Mouse (Mus musculus): Measurements from ENCODE around the gene Snd1. TPM values are rescaled to one million over a fixed set of nuclear protein-coding genes. Genes with fewer than 3 reads are reported as not detected.

Gene Snd1
- polyA plus RNA-seq, 1 experiment from 2014 or later, result 113 TPM

DNA sequence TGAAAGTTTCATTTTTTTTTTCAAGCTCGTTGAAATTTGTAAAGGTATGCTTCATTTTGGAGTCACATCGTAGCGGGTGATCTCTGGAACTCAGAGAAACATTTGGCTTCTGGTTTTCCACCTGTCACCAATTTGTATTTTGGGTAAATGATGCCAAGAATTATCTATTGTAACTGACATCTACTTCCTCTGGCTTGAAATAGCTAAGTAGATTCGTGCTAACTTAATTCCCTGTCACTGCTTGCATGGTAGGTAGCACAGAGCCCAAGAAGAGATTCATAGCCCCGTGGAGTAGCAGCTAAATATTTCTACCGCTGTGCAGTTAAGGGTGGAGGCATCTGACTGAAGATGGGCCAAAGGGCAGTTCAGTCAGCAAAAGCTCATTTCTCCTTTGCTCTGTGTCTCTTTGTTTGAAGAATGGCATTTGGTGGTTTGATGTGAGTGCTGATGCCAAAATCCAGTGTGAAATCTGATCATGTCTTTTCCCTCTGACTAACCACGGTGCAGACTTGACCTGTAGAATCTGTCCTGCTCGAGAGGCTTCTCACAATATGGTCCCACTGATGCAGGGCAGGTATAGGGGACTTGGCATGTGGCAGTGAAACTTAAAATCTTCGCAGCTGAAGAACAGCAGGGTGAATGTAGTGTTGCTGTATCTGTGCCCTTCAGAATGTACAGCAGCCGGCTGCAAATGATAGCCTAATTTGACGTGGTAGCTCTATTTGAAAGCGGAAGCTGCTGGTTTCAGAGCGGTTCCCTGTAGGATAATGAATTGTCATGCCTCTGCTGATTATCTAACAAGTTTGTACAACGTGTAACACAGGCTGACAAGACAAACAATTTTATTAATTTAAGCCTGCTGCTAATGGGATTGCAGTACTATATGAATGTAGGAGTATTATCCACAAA lies 101.7 kb downstream of the Snd1 start:
- 66% methylated on average over 14 of the region's 14 CpGs for WGBS
- Histone ChIP-seq H3K4me1 (ENCODE audit: control insufficient read depth, insufficient read depth, low read length) (peaks cover 8% of the 10 kb centered on the region), H3K9ac (replicated peaks; ENCODE audit: low read depth, low read length) (no peak overlapping the region), H3K4me2 (replicated peaks; ENCODE audit: low read depth, low read length) (no peak overlapping the region), H3K4me3 (ENCODE audit: low read depth, low read length) (no peak overlapping the region), H3K27ac (ENCODE audit: low read length) (no peak overlapping the region), H3K9me3 (ENCODE audit: control insufficient read depth, low read depth, low read length) (no peaks in the 10 kb centered on the region), H3K36me3 (ENCODE audit: control insufficient read depth, insufficient read depth, low read length) (no peaks in the 10 kb centered on the region), H3K27me3 (ENCODE audit: control insufficient read depth, insufficient read depth, low read length) (no peaks in the 10 kb centered on the region)
- ATAC-seq (ENCODE audit: insufficient number of reproducible peaks, insufficient read depth, low FRiP score, low read depth), result no peak

DNA sequence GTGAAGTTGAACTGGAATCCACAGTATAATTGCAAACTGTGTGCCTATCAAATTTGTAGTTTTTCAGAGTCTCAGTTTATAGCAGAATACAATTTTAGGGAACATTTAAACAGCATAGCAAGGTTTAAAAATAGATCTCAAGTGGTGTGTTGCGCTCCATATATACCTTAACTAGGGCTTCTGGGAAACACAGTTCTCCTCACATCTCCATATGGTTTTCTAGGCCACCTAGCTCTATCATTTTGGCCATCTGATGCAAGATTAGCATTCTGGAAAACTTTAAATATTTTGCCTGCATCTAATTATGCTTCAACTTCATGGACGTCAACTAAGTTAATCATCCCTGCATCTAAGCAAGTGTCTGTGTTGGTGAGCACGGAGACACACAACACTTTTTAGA lies 107.9 kb downstream of the Snd1 start:
- no peak overlapping the region for H3K9ac ChIP-seq (replicated peaks; ENCODE audit: low read depth, low read length)
- no peak overlapping the region for H3K27ac ChIP-seq (ENCODE audit: low read length)
- no peak overlapping the region for H3K4me2 ChIP-seq (replicated peaks; ENCODE audit: low read depth, low read length)
- H3K27me3 ChIP-seq (ENCODE audit: control insufficient read depth, insufficient read depth, low read length), result no peaks in the 10 kb centered on the region
- H3K36me3 ChIP-seq (ENCODE audit: control insufficient read depth, insufficient read depth, low read length), result no peaks in the 10 kb centered on the region
- H3K4me3 ChIP-seq (ENCODE audit: low read depth, low read length), result no peak overlapping the region
- ATAC-seq (ENCODE audit: insufficient number of reproducible peaks, insufficient read depth, low FRiP score, low read depth), result no peak
- H3K4me1 ChIP-seq (ENCODE audit: control insufficient read depth, insufficient read depth, low read length), result no peaks in the 10 kb centered on the region
- H3K9me3 ChIP-seq (ENCODE audit: control insufficient read depth, low read depth, low read length), result no peaks in the 10 kb centered on the region
- WGBS, result 93% methylated on average over 3 of the region's 3 CpGs

DNA sequence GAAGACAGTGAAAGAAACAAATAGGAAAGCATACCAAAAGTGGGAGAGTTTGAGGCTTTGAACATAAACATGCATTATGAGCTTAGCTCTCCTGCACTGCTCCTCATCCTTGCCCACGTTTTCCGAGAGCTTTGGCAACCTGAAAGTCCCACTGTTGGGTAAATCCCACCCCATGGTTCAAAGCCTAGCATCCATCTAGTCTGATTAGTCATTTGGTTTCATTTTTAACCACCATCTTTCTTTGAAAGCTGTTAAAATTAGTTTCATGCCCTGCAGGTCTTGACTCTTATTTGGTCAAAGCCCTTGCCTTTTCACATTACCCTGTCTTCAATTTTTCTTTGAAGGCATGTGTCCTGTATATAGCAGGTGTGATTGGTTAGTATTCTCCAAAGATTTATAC lies 108.5 kb downstream of the Snd1 start:
- WGBS, result 90% methylated on average over 2 of the region's 2 CpGs
- no peak overlapping the region for H3K4me2 ChIP-seq (replicated peaks; ENCODE audit: low read depth, low read length)

DNA sequence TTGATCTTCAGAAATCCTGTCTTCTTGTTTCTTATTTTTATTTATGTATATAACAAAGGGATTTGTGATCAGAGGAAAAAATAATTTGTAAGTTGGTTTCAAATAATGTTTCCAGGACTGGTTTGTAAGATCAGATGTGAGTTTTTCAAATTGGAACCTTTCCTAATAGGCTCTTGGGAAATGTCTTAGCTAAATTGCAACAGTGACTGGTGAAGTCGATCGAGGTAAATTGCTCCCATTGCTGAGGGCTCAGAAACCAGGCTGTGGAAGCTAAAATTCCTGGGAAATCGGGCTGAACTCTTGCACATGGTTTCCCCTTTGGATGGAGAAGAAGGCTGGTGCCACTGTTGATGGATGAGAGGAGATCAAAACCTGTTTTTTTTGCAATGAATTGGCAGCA lies 111.9 kb downstream of the Snd1 start:
- Histone ChIP-seq H3K27me3 (ENCODE audit: control insufficient read depth, insufficient read depth, low read length) (no peaks in the 10 kb centered on the region), H3K4me3 (ENCODE audit: low read depth, low read length) (no peak overlapping the region), H3K4me2 (replicated peaks; ENCODE audit: low read depth, low read length) (no peak overlapping the region), H3K9me3 (ENCODE audit: control insufficient read depth, low read depth, low read length) (no peaks in the 10 kb centered on the region), H3K36me3 (ENCODE audit: control insufficient read depth, insufficient read depth, low read length) (no peaks in the 10 kb centered on the region), H3K9ac (replicated peaks; ENCODE audit: low read depth, low read length) (no peak overlapping the region), H3K27ac (ENCODE audit: low read length) (no peak overlapping the region), H3K4me1 (ENCODE audit: control insufficient read depth, insufficient read depth, low read length) (no peaks in the 10 kb centered on the region)
- no peak for ATAC-seq (ENCODE audit: insufficient number of reproducible peaks, insufficient read depth, low FRiP score, low read depth)
- 86% methylated on average over 3 of the region's 3 CpGs for WGBS

More for the DNA sequence above, 108.5 kb downstream of the Snd1 start:
- H3K9ac ChIP-seq (replicated peaks; ENCODE audit: low read depth, low read length), result no peak overlapping the region
- H3K36me3 ChIP-seq (ENCODE audit: control insufficient read depth, insufficient read depth, low read length), result no peaks in the 10 kb centered on the region
- ATAC-seq (ENCODE audit: insufficient number of reproducible peaks, insufficient read depth, low FRiP score, low read depth), result no peak
- no peak overlapping the region for H3K4me3 ChIP-seq (ENCODE audit: low read depth, low read length)
- no peaks in the 10 kb centered on the region for H3K9me3 ChIP-seq (ENCODE audit: control insufficient read depth, low read depth, low read length)
- no peaks in the 10 kb centered on the region for H3K4me1 ChIP-seq (ENCODE audit: control insufficient read depth, insufficient read depth, low read length)
- no peaks in the 10 kb centered on the region for H3K27me3 ChIP-seq (ENCODE audit: control insufficient read depth, insufficient read depth, low read length)
- no peak overlapping the region for H3K27ac ChIP-seq (ENCODE audit: low read length)

DNA sequence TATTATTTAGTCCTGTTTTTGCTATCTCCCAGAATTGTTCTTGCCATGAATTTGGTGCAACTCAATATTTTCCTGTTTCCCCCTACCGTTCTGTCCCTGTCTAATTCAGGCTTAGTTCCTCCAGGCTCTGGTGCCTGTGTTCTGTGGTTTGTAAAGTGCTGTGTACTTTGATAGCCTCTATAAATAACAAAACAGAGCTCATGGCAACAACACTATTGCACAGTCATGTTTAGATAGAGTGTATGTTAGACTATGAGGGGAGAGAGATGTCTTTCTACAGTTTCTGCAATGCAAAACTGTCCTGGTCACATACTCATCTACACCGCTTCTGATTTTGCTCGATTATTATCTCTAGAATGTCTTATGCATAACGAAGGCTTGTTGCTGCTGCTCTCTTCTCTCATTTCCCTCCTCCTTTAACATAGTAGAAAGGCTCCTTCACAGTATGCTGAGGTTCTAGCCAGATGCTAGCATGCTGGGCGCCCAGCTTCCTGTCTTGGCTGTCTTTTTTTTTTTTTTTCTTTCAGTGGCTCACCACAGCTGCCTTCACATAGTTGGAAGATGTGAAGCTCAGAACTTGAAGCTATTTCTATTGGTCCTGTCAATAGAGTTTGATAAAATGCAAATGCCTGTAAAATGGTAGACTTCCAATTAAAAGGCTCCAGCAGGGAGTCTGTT lies 113.7 kb downstream of the Snd1 start:
- Histone ChIP-seq H3K4me1 (ENCODE audit: control insufficient read depth, insufficient read depth, low read length) (no peaks in the 10 kb centered on the region), H3K9ac (replicated peaks; ENCODE audit: low read depth, low read length) (no peak overlapping the region), H3K9me3 (ENCODE audit: control insufficient read depth, low read depth, low read length) (no peaks in the 10 kb centered on the region), H3K4me3 (ENCODE audit: low read depth, low read length) (no peak overlapping the region), H3K27me3 (ENCODE audit: control insufficient read depth, insufficient read depth, low read length) (no peaks in the 10 kb centered on the region), H3K27ac (ENCODE audit: low read length) (no peak overlapping the region), H3K36me3 (ENCODE audit: control insufficient read depth, insufficient read depth, low read length) (no peaks in the 10 kb centered on the region), H3K4me2 (replicated peaks; ENCODE audit: low read depth, low read length) (no peak overlapping the region)
- WGBS, result 88% methylated on average over 5 of the region's 5 CpGs
- ATAC-seq (ENCODE audit: insufficient number of reproducible peaks, insufficient read depth, low FRiP score, low read depth), result no peak

DNA sequence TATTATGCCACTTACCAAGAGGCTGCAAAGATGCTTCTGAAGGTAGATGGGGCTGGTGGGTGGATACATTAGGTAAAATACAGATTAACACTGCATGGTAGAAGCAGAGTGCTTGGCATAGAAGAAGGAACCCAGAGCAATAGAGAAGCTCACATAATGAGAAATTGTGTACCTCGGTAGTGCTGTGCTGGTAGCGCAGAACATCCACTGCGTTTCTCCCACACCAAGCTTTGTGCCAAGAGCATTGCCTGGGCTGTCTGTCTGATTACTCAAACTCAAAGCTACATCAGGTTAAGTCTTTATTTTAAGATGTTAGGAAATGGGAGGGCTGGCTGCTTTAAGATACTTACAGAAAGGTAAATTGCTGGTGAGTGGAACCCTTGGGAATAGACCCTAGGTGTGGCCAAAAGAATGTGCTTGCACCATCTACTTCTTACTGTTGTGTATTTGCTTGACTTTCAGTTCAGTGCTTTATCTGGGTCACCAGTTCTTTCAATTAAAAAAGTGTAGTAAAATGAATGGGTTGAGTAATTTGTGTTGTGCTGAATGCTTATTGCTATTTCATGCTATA lies 117.5 kb downstream of the Snd1 start:
- H3K36me3 ChIP-seq (ENCODE audit: control insufficient read depth, insufficient read depth, low read length), result no peaks in the 10 kb centered on the region
- no peak overlapping the region for H3K4me3 ChIP-seq (ENCODE audit: low read depth, low read length)
- H3K27me3 ChIP-seq (ENCODE audit: control insufficient read depth, insufficient read depth, low read length), result no peaks in the 10 kb centered on the region
- no peak for ATAC-seq (ENCODE audit: insufficient number of reproducible peaks, insufficient read depth, low FRiP score, low read depth)
- H3K4me1 ChIP-seq (ENCODE audit: control insufficient read depth, insufficient read depth, low read length), result no peaks in the 10 kb centered on the region
- no peaks in the 10 kb centered on the region for H3K9me3 ChIP-seq (ENCODE audit: control insufficient read depth, low read depth, low read length)
- 91% methylated on average over 3 of the region's 3 CpGs for WGBS
- H3K27ac ChIP-seq (ENCODE audit: low read length), result no peak overlapping the region
- H3K9ac ChIP-seq (replicated peaks; ENCODE audit: low read depth, low read length), result no peak overlapping the region
- H3K4me2 ChIP-seq (replicated peaks; ENCODE audit: low read depth, low read length), result no peak overlapping the region

DNA sequence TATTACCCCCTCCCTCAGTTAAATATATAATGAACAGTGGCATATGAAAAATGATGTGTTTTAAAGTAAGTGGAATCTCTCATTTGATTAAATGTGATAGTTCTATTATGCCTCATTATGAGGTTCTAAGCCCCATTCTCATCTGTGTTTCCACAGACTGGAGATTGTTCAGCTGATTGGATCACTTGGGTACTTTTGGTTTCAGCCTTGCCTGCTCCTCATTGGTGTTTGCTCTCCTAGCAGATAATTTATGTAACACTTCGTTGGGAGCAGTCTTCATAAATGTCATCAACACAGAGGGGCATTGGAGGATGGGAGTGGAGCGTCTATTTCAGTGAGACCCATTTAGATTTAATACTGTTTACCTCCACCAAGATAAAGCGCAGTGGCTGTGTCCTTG lies 118.8 kb downstream of the Snd1 start:
- H3K4me1 ChIP-seq (ENCODE audit: control insufficient read depth, insufficient read depth, low read length), result no peaks in the 10 kb centered on the region
- H3K4me2 ChIP-seq (replicated peaks; ENCODE audit: low read depth, low read length), result no peak overlapping the region
- no peaks in the 10 kb centered on the region for H3K9me3 ChIP-seq (ENCODE audit: control insufficient read depth, low read depth, low read length)
- 51% methylated on average over 3 of the region's 3 CpGs for WGBS
- no peaks in the 10 kb centered on the region for H3K36me3 ChIP-seq (ENCODE audit: control insufficient read depth, insufficient read depth, low read length)
- ATAC-seq (ENCODE audit: insufficient number of reproducible peaks, insufficient read depth, low FRiP score, low read depth), result no peak
- H3K27ac ChIP-seq (ENCODE audit: low read length), result no peak overlapping the region
- H3K9ac ChIP-seq (replicated peaks; ENCODE audit: low read depth, low read length), result no peak overlapping the region
- no peaks in the 10 kb centered on the region for H3K27me3 ChIP-seq (ENCODE audit: control insufficient read depth, insufficient read depth, low read length)
- no peak overlapping the region for H3K4me3 ChIP-seq (ENCODE audit: low read depth, low read length)

DNA sequence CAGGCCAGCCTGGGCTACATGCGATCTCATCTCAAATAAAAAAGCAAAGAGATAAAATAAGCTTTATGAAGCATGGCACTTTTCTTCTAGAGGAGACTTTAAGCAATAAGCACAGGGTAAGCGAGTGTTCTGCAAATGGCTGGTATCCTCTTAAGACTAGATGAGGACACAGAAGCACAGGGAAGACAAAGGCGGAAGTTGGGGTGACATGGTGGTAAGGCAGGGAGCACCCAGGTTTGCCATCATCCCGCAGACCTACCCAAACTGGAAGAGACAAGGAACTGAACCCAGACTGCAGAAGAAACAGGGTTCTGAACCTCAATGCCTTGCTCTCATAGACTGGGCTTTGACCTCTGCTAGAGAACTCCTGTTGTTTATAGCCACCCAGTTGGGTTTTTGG lies 119.8 kb downstream of the Snd1 start:
- Histone ChIP-seq H3K27ac (ENCODE audit: low read length) (no peak overlapping the region), H3K4me3 (ENCODE audit: low read depth, low read length) (no peak overlapping the region), H3K27me3 (ENCODE audit: control insufficient read depth, insufficient read depth, low read length) (no peaks in the 10 kb centered on the region), H3K4me2 (replicated peaks; ENCODE audit: low read depth, low read length) (no peak overlapping the region), H3K9ac (replicated peaks; ENCODE audit: low read depth, low read length) (no peak overlapping the region), H3K36me3 (ENCODE audit: control insufficient read depth, insufficient read depth, low read length) (no peaks in the 10 kb centered on the region), H3K9me3 (ENCODE audit: control insufficient read depth, low read depth, low read length) (no peaks in the 10 kb centered on the region), H3K4me1 (ENCODE audit: control insufficient read depth, insufficient read depth, low read length) (no peaks in the 10 kb centered on the region)
- ATAC-seq (ENCODE audit: insufficient number of reproducible peaks, insufficient read depth, low FRiP score, low read depth), result no peak
- WGBS, result 89% methylated on average over 4 of the region's 4 CpGs
